Mouse (Mus musculus) olfactory bulb, adult 2 months (tissue): ENCODE results near the gene Aph1b.

Experiments
- CTCF ChIP-seq: fragments of 200-500 bp; IDR thresholded peaks from 2 replicates; pipeline ENCODE4 v1.5.1; 2012; ENCODE audit warnings: low read depth, mild to moderate bottlenecking, low read length, moderate library complexity; ENCODE audit not compliant: insufficient read depth
- POLR2A ChIP-seq: fragments of 200-500 bp; IDR thresholded peaks from 2 replicates; pipeline ENCODE4 v1.6.1; 2012; ENCODE audit warnings: mild to moderate bottlenecking, low read depth, low read length, moderate library complexity; ENCODE audit not compliant: insufficient read depth

- no peak for TF ChIP-seq POLR2A
- TF ChIP-seq CTCF = no peak
Measured at GRCm38 (mm10) chr9:66734568-66734967, 60.7 kb downstream of the Aph1b start.
